Mouse (Mus musculus): ENCODE data around the gene Morn3. TPM values are rescaled to one million over a fixed set of nuclear protein-coding genes. Genes with fewer than 3 reads are reported as not detected.

Gene Morn3
- polyA plus RNA-seq, 1 experiment from 2014 or later: 0.41 TPM

DNA sequence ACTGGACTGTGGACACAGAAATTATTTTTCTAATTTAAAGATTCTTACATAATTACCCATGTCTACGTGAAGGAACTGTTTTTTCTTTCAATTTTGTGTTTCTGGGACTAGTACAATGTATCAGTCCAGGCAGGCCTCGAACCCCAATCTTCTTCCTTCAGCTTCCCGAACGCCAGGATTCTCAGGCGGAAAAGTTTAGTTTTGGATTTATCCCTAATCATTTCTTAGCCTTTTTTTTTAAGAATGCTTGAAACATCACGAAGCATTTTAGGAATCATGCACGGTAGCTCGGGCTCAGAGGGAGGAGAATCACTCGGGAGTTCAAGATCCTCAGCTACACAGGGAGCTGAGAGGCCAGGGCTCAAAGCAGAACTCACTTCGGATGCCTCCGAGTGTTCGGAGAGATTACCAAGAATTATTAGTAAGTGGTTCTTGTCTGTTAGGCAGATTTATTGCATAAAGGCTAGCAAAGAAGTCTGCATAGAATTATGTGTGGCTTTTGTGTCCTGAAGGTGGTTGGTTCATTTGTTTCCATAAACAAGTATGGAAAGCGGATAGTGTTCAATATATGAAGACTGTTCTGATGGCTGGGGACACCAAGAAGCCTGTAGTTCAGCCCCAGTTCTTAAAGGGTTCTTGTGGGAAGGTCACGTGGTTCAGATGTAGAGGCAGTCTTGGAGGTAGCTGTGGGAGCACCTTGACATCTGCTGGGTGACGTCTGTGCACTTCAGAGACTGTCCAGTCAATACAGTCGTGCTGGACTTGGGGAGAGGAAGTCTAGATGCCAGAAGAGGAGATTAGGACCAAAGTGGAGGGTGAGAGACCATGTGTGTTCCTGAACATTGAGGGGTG is 11.7 kb upstream of the Morn3 start:
- H3K9ac ChIP-seq (ENCODE audit: low read length): peak overlapping the region; percentile 48
- 37% methylated on average over 16 of the region's 16 CpGs for WGBS
- H3K4me1 ChIP-seq (replicated peaks; ENCODE audit: control insufficient read depth, insufficient read depth): no peaks in the 10 kb centered on the region; the same call in 1 of the 2 replicates

DNA sequence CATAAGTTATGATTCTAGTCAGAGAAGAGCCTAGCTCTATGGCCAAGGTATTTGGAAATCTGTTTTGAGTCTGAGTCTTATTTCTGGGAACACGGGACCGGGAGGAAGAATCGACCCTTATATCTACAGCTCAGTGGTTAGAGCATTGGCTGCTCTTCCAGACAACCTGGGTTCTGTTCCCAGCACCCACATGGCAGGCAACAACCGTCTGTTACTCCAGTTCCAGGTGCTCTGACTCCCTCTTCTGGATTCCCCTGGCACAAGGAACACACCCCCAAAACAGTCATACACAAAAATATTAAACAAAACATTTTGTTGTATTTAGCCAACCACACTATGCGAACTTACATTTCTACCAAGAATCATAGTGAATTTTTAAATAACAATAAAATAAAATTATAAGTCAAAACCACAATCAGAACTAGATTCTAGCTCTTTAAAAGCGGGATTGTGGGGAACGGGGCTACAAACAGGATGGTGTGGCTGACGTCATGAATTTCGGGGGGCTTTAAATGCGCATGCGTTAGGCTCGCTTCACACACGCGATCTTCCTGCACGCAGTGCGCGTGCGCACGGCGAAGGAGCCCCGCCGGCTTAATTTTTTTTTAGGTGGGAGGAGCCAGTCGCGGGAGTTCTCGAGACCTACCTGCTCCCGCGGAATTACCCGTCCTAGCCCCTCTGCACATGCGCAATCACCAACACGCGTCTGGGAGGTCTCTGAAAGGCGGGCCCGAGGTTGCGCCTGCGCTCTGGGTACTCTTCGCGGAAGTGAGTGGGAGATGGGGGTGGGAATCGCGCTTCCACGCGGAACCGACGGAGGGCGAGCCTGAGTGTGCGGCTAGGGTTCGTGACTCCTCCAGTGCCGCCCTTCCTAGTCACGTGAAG is 10.8 kb upstream of the Morn3 start:
- H3K36me3 ChIP-seq (ENCODE audit: control insufficient read depth, insufficient read depth, low read length): no peaks in the 10 kb centered on the region
- WGBS: 8% methylated on average over 48 of the region's 48 CpGs
- peak overlapping the region; percentile 48 for H3K9ac ChIP-seq (ENCODE audit: low read length)
- H3K4me1 ChIP-seq (replicated peaks; ENCODE audit: control insufficient read depth, insufficient read depth): no peaks in the 10 kb centered on the region; the same call in 1 of the 2 replicates
- H3K27me3 ChIP-seq (ENCODE audit: control insufficient read depth, insufficient read depth, low read length): no peaks in the 10 kb centered on the region
- ATAC-seq (ENCODE audit: low FRiP score, low TSS enrichment): peak; percentile 97
- H3K27ac ChIP-seq (replicated peaks): peak overlapping the region; percentile 30
- no peak for TF ChIP-seq EP300 (optimal IDR thresholded peaks at IDR 0.05)
- TF ChIP-seq CTCF (IDR thresholded peaks at IDR 0.05; ENCODE audit: low read depth): peak; percentile 67
- peak; percentile 100 for DNase-seq (ENCODE audit: low spot score)
- peak overlapping the region; percentile 35 for H3K4me3 ChIP-seq (ENCODE audit: low read depth, low read length)
- H3K4me2 ChIP-seq (replicated peaks; ENCODE audit: low read depth): peak overlapping the region; percentile 50
- no peaks in the 10 kb centered on the region for H3K9me3 ChIP-seq (ENCODE audit: control insufficient read depth, low read length)

More for the DNA sequence above, 11.7 kb upstream of the Morn3 start:
- no peaks in the 10 kb centered on the region for H3K9me3 ChIP-seq (ENCODE audit: control insufficient read depth, low read length)
- H3K27me3 ChIP-seq (ENCODE audit: control insufficient read depth, insufficient read depth, low read length): no peaks in the 10 kb centered on the region
- no peaks in the 10 kb centered on the region for H3K36me3 ChIP-seq (ENCODE audit: control insufficient read depth, insufficient read depth, low read length)
- peak overlapping the region; percentile 50 for H3K4me2 ChIP-seq (replicated peaks; ENCODE audit: low read depth)
- DNase-seq (ENCODE audit: low spot score) (no peak), ATAC-seq (ENCODE audit: low FRiP score, low TSS enrichment) (no peak)
- H3K27ac ChIP-seq (replicated peaks): peak overlapping the region; percentile 49
- TF ChIP-seq CTCF (IDR thresholded peaks at IDR 0.05; ENCODE audit: low read depth): no peak
- no peak for TF ChIP-seq EP300 (optimal IDR thresholded peaks at IDR 0.05)
- peak overlapping the region; percentile 35 for H3K4me3 ChIP-seq (ENCODE audit: low read depth, low read length)

DNA sequence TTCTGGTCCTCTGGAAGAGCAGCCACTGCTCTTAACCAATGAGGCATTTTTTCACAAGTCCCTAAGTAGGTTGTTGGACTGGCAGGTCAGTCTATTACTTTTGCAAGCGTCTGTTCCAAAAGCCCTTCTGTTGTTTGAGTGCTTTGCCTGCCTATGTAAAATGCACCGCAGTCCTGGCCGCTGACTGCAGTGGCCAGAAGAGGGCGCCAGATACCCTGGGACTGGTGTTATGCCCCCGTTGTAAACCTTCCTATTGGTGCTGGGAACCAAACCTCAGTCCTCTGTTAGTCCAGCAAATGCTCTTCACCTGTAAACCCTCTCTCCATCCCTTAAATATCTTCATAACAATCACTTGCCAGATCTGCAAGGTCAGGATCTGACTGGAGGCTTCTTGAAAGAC is 4.9 kb upstream of the Morn3 start:
- H3K4me2 ChIP-seq (replicated peaks; ENCODE audit: low read depth): no peak overlapping the region
- no peaks in the 10 kb centered on the region for H3K27me3 ChIP-seq (ENCODE audit: control insufficient read depth, insufficient read depth, low read length)
- H3K4me3 ChIP-seq (ENCODE audit: low read depth, low read length): no peak overlapping the region
- no peaks in the 10 kb centered on the region for H3K9me3 ChIP-seq (ENCODE audit: control insufficient read depth, low read length)
- WGBS: 80% methylated on average over 5 of the region's 5 CpGs
- no peak for TF ChIP-seq EP300 (optimal IDR thresholded peaks at IDR 0.05)
- TF ChIP-seq CTCF (IDR thresholded peaks at IDR 0.05; ENCODE audit: low read depth): peak; percentile 25; the same call in 1 of the 2 replicates
- DNase-seq (ENCODE audit: low spot score) (no peak), ATAC-seq (ENCODE audit: low FRiP score, low TSS enrichment) (no peak)
- H3K4me1 ChIP-seq (replicated peaks; ENCODE audit: control insufficient read depth, insufficient read depth): no peaks in the 10 kb centered on the region
- no peaks in the 10 kb centered on the region for H3K36me3 ChIP-seq (ENCODE audit: control insufficient read depth, insufficient read depth, low read length)
- no peak overlapping the region for H3K9ac ChIP-seq (ENCODE audit: low read length)
- no peak overlapping the region for H3K27ac ChIP-seq (replicated peaks)

DNA sequence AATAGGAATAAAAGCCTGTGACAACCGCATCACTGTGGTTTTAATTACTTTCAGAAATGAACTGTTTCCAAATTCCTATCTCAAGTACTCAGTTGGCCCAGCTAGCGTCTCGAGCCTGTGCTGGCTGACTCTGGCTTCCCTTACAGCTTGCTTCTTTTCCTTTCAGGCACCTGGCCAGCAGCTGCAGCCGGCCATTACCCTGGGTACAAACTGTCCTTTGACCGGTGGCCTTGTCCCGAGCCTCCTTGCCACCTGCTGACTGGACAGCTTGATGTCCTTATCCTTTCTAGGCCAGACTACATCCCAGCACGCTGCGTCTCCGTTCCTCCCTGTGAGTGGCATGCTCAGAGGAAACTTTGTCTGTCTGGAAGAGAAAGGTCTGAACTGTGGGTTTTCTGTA is 4.1 kb upstream of the Morn3 start:
- H3K4me1 ChIP-seq (replicated peaks; ENCODE audit: control insufficient read depth, insufficient read depth): no peaks in the 10 kb centered on the region
- no peak overlapping the region for H3K4me3 ChIP-seq (ENCODE audit: low read depth, low read length)
- no peaks in the 10 kb centered on the region for H3K9me3 ChIP-seq (ENCODE audit: control insufficient read depth, low read length)
- no peaks in the 10 kb centered on the region for H3K36me3 ChIP-seq (ENCODE audit: control insufficient read depth, insufficient read depth, low read length)
- no peaks in the 10 kb centered on the region for H3K27me3 ChIP-seq (ENCODE audit: control insufficient read depth, insufficient read depth, low read length)
- no peak for TF ChIP-seq CTCF (IDR thresholded peaks at IDR 0.05; ENCODE audit: low read depth)
- no peak for TF ChIP-seq EP300 (optimal IDR thresholded peaks at IDR 0.05)
- no peak overlapping the region for H3K27ac ChIP-seq (replicated peaks)
- H3K4me2 ChIP-seq (replicated peaks; ENCODE audit: low read depth): no peak overlapping the region
- no peak overlapping the region for H3K9ac ChIP-seq (ENCODE audit: low read length)
- WGBS: 83% methylated on average over 9 of the region's 9 CpGs
- DNase-seq (ENCODE audit: low spot score) (no peak), ATAC-seq (ENCODE audit: low FRiP score, low TSS enrichment) (no peak)

DNA sequence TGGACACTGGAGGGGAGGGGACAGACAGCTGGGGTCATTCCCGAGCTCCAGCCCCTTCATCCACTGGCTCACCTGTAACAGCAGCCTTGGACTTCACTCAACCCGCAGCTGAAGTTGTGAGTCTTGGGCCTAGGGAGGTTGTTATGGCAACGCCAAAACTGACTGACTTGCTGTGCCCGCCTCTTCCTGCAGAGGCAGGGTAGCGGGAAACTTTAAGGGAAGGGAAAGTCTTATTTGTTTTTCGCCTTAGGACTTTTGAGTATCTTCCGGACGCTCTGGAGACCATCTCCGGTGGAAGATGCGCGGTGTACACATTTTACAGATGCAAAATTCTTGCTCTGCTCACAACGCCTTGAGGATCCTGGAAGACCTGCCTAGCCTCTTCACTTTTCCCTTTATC is 2.5 kb upstream of the Morn3 start:
- TF ChIP-seq CTCF (IDR thresholded peaks at IDR 0.05; ENCODE audit: low read depth): peak; percentile 41
- TF ChIP-seq EP300 (optimal IDR thresholded peaks at IDR 0.05): no peak
- no peaks in the 10 kb centered on the region for H3K4me1 ChIP-seq (replicated peaks; ENCODE audit: control insufficient read depth, insufficient read depth)
- no peaks in the 10 kb centered on the region for H3K36me3 ChIP-seq (ENCODE audit: control insufficient read depth, insufficient read depth, low read length)
- H3K9ac ChIP-seq (ENCODE audit: low read length): peak overlapping the region; percentile 27
- H3K4me2 ChIP-seq (replicated peaks; ENCODE audit: low read depth): peak overlapping the region; percentile 27; the same call in 1 of the 2 replicates
- H3K9me3 ChIP-seq (ENCODE audit: control insufficient read depth, low read length): no peaks in the 10 kb centered on the region
- no peaks in the 10 kb centered on the region for H3K27me3 ChIP-seq (ENCODE audit: control insufficient read depth, insufficient read depth, low read length)
- H3K4me3 ChIP-seq (ENCODE audit: low read depth, low read length): no peak overlapping the region
- H3K27ac ChIP-seq (replicated peaks): no peak overlapping the region
- no peak for ATAC-seq (ENCODE audit: low FRiP score, low TSS enrichment)
- peak; percentile 34 for DNase-seq (ENCODE audit: low spot score)
- WGBS: 6% methylated on average over 12 of the region's 12 CpGs
